Mouse (Mus musculus) monocyte, adult 5-6 weeks (primary cell): ENCODE results near the gene Hhatl. TPM values are rescaled to one million over a fixed set of nuclear protein-coding genes. Genes with fewer than 3 reads are reported as not detected.

Source experiments
- ATAC-seq: fragments of 153-309, 156-312 bp; replicated peaks from 2 replicates; pipeline ENCODE4 v1.8.0; 2017; ENCODE audit warnings: mild to moderate bottlenecking; ENCODE audit not compliant: low TSS enrichment, insufficient number of reproducible peaks, severe bottlenecking, poor library complexity, low FRiP score
- total RNA-seq: library from RNA; stranded (forward); fragments of 200-1000, 200-491, 200-594 nt; gene quantifications from 3 replicates; pipeline ENCODE4 v1.2.3, GENCODE M21; 2017

The Hhatl gene
- total RNA-seq, result not detected in 3 replicates

DNA sequence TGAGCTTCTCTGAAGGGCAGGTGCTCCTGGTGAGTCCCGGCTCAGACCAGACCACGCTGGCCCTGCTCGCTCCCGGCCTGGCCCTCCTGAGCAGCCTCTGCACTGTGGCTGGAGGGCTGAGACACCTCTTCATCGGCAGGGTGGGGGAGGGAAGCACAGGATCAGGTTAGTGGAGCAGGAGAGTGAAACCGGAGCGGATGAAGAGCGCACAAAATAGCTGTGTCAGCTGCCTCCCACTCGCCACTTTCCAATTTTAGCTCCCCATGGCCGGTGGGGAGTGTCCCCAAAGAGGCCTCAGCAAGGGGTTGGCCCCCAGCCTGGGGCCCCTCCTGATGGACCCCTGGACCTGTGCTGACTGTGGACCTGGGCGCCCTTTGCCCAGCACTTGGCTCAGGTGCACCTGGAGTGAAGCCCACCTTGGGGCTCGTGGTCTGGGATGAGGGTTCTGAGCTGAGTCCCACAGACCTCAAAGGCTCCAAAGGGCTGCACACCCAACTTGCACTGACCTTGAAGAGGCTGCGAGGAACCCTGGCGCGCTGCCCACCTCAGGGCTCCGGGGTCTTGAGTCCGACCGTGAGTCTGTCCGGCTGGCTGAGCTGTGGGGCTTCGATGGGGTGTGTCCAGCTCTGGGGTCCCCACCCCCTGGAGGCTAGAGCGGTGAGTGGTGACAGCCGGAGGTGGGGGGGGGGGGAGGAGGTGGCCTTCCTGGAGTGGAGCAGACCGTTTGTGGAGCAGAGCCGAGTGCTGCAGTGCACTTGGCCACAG, at the start of gene Hhatl:
TSS of gene Hhatl (minus strand) at position 751 of the 765 bp plus-strand sequence.
- ATAC-seq, result no peak

DNA sequence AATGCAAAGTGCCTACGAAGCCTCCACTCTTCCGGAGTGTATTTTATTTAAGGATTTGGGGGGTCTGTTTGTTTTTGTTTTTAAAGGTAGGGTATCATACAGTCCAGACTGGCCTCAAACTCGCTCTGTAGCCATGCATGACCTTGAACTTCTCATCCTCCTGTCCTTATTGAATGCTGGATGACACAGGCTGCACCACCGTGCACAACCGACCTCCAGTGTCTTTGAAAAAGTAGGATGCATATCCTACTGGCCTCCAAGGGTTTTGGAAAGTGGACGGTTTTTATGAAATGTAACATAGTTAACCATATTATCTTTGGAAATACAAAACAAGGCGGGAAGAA, 47.3 kb upstream of the Hhatl start:
- no peak for ATAC-seq

DNA sequence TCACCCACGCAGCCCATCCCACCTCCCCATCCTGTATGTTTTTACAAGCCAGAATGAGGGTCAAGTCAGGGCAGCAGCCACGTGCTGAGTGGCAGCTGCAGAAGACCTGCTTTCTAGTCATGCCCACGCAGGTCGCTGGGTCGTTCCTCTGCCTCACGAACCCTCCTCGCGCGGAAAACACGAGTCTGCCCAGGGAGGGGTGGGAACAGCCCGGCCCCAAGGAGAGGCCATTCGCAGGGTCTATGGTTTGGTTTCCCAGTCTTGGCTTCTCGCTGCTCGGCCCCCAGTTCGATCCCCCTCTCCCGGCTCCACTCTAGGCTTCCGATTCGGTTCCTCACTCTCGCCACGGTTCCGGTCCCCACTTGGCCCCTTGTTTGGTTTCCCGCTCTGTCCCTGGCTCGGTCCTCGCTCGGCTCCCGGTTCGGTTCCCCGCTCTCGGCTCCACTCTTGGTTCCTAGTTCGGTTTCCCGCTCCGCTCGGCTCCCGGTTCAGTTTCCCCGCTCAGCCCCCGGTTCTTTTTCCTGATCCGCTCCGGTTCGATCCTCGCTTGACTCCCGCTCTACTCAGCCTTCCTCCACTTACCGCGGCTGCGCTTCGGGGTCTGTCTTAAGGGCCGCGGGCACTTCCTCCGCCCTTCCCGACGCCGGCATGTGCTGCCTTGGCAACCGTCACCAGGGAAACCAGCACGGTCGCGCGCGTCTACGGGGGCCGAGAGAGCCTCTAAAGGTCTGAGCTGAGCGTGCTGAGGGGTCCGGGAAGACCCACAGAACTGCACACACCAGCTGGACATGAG, 46.7 kb upstream of the Hhatl start, which contains the start of gene Ccdc13:
TSS of gene Ccdc13 (minus strand) at position 633 of the 793 bp plus-strand sequence.
- peak; percentile 48; the same call in 1 of the 2 replicates for ATAC-seq

DNA sequence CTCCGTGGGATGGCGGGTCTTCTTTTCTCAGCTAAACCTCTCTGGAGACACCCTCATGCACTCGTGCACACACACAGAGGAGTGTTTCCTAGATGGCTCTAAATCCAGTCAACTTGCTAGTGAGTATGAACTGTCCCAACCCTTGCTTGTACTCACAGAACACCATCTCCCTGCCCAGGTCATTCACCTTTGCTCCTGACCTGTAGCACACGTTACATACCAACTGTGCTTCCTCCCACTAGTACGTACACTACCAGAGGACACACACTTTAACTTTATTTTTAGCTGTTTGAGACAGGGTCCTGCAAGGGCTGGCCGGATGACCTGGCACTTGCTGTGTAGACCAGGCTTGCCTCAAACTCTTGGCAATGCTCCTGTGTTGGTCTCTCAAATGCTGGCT, 45.7 kb upstream of the Hhatl start:
- ATAC-seq, result no peak

DNA sequence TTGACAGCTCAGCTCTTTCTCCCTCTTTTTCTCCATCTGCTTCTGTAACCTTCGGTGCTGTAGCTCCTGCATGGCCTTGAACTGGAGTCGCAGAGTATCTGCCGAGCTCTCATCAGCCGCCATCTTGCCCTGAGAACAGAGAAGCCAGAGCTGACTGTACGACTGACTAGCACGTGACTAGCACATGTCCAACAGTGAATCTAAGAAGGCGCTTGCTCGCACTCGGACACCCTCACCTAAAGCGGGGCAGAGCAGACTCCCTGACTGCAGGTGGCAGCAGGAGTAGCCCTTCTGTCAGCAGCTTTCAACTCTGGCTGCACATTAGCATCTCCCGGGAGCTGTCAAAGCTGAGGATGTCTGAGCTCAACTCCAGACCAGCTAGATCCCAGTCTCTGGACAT, 41.5 kb upstream of the Hhatl start:
- ATAC-seq, result no peak

DNA sequence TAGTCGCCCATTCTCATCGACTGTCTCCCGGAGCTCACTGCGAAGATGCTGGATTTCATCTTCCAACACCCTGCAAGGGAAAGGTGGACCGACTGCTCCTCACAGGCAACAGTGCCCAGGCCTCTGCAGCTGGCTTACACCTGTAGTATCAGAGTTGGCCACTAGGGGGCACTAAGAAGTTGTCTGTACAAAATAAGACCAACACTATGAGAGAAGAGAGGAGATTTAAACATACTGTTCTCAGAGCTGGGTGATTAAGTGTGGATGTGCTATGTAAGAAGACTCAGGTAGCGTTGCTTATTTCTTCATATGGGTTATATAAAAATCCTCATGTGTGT, 38.6 kb upstream of the Hhatl start:
- peak; percentile 54 for ATAC-seq

DNA sequence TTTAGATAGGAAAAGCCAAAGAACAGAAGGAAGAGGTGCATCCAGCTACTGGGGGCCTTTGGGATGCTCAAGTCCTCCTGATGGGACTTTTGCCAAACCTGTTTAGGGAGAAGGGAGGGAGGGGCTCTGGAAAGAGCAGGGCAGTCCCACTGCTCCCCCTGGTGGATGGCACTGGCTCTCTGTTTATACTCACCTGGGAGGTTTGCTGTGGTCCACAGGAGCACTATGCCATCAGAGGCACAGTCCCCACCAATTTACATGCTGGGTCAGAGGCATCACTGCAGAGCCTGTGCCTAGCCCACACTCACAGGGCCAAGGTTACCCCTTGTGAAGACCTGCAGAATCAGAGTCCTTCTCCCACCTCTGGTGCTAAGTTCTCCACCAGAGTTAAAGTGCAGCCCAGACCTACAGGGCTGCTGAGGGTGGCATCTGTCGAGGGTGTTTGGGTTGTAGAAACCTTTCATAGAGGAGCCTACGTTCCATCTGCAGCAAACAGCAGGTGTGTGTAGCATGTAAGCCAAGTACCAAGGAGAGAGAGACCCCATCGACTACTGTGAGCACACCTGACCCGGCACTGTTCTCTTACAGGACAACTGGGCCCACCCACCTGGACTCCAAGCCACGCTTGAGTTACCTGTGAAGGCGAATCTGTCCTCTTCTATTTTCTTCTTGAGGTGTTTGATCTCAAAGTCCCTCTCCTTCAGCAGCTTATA, 38.1 kb upstream of the Hhatl start:
- ATAC-seq, result no peak

DNA sequence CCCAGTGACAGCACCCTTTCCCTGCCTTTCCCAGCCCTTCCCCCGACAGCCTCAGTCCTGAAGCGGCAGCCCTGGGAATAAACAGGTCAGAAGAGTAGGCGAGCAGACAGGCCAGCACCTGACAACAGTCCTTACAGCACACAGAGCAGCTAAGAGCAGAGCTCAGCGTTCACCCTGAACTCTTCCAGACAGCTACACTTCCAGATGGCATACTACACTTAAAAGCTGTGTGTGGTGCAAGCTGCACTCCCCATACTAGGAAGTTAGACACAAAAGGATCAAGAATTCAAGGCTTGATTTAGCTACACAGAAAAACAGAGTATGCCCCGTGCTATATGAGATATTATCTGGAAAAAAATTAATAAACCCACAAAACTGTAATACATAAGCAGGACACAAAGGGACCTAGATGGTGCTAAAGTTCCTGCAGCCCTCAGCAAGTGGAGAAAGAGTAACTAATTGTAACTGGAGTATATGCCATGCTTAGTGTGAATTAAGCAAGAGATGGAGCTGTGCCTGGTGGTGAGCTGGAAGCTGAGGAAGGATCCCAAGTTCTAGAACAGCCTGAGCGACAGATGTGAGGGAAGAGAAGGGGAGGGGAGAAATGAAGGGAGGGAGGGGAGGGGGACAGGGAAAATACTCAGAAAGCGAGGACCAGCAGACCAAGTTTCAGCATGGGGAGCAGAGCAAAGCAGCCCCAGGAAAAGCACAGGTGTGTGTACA, 37.1 kb upstream of the Hhatl start:
- no peak for ATAC-seq

DNA sequence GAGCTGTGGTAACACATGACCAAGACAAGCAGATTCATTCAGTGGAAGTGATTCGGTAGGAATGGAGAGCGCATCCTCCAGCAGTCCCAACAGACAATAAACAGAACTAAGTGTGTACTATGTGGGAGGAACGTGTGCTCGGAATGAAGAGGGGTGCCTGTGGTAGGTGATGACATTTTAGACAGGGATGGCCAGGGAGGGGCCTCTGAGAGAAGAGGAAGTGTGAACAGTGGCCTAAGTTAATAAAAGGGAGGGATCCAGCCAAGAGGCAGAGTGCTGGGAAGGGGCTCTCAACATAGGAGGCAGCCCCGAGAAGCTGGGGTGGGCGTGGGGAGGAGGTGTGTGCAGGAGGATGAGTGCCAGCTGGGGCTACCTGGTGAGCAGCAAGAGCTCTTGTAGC, 36.0 kb upstream of the Hhatl start:
- ATAC-seq, result no peak; the same call in 1 of the 2 replicates

DNA sequence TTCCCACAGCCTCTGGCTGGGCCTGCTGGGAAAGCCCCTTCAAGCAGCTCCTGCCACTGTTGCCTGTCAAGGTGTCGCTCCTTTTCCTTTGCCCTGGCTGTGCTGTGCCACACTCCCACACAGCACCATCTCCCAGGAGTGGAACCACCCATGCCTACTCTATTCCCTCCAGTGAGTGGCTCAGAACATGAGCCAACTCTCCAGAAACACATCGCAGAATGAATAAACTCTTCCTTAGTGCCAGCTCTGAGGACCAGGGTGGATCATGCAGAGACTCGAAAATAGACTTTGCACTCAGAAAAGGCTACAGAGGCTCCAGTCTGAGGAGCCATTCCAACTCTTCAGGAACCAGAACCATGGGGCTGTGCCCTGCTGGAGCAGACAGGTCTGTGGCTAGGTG, 34.0 kb upstream of the Hhatl start:
- ATAC-seq, result no peak

DNA sequence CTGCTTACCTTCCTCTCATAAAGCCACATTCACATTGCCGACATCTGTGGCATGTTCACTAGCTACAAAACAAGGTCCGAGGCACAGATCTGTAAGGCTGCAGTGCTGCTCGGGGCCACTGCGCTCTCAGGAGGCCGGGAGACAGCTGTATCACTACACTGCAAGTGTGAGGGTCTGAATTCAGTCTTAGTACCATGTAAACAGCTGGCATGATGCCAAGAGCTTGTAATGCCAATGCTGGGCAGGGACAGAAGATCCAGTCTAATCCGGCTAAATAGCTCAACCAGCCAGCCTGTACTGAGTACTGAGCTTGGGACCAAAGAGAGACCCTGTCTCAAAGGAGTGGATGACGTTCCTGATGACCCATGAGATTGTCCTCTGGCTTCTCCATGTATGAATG, 31.7 kb upstream of the Hhatl start:
- no peak for ATAC-seq

DNA sequence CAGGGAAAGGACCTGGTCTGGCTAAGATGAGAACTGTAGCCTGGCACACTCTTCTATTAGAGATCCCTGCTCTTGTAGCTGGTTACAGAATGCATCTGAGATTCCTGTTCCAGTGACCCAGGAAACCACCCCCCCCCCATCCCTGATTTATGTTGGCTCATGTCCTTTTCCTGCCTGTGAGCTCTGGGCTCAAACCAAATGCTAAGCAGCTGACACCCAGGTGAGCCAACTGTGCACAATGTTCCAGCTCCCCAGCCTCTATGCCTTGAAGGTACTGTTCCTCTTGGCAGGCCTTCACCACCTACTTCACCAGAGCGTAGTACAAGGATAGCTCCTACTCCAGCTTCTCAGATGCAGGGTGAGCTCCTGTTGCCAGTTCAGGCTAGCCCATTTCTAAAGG, 30.7 kb upstream of the Hhatl start:
- no peak for ATAC-seq

DNA sequence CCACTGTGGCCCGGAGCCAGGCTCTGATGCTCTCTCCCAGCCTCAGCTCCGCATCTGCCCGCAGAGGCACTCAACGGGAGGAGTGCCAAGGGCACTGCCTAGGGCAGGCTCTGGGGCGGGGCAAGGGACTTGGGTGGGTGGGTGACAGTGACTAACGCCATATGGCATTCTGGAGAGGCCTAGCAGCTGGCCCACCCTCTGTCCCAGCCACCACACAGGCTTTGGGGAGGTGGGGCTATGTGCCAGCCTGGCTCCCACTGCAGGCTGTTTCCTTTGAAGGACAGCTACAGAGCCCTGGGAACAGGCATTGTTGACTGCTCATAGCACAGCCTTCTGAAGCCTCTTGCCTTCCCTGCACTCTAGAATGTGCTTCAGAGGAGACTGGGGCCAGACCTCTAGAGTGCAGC, 30.3 kb upstream of the Hhatl start:
- ATAC-seq, result no peak

DNA sequence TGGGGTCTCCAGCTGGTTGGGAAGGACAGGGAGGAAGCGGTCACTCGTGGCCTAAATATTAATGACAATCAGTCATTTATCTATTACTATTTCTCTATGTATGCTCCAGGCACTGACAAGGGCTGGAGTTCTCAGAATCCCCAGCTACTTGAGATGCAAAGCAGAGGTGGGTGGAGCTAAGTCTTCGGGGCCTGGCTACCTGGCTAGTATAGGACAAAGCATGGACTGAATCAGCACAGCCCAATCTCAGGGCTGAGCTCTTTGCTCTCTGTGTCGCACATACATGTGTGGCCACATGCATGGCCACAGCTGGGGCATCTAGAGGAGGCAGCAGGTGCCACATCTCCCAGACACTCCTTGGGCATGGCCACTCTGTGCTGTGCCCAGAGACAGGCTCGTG, 28.5 kb upstream of the Hhatl start:
- ATAC-seq, result no peak

DNA sequence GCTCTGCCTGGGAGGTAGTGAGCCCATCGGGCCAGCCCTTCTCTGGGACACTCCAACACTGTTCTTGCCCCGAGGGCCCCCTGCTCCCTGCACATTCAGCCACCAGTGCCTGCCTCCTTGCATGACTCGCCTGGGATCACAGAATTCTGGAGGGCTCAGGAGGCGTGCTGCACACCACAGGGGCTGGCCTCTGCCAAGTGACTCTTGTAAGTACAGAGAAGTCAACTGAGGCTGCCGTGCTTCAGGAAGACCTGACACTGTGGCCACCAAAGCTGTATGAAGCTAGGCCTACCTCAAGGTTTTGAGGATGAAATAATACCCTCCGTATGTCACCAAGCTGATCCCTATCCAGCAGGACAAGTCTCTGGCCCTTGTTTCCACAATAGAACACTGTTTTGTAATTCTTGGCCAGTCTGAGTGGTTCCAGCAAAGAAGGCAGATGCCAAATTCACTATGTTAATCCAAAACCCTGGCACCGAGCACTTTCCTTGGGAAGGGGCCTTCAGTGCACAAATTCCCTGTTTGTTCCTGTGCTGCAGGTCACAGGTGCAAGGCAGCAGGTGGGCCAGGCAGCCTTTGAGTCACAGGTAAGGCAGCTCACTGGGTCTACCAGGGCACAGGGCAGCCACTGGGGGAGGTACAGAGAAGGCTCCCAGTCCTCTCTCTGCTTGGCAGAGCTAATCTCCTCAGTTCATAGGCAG, 27.6 kb upstream of the Hhatl start:
- no peak for ATAC-seq

DNA sequence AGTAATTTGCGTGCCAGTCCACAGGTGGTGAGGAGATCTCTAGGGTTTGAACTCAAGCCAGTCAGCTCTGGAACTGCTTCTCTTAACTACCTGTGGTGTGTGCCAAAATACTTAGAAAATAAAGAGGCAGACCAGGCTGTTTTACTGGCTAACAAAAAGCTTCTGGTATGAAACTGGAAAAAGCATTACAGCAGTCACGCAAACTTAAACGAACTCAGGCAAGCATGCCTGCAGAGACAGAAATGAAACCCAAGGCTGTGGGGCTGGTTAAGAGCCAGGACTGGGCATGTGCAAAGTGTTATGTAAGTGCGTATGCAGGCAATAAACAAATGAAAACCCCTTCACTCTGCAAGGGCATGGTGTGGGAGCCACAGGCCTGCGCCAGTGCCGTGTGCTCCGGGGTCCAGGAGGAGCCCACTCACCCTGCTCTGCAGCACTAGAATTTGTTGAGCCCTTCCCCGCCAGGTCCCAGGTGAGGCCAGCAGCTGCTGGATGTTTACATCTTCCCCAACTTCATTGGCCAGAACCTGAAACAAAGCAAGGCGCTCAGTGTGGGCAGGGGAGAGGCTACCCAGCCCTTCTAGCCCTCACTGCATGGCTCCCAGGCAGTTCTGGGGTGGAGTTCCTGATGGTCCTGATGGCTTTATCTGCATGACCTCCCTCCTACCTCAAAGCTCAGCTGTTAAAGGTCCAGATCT, 26.9 kb upstream of the Hhatl start:
- no peak; the same call in 1 of the 2 replicates for ATAC-seq

DNA sequence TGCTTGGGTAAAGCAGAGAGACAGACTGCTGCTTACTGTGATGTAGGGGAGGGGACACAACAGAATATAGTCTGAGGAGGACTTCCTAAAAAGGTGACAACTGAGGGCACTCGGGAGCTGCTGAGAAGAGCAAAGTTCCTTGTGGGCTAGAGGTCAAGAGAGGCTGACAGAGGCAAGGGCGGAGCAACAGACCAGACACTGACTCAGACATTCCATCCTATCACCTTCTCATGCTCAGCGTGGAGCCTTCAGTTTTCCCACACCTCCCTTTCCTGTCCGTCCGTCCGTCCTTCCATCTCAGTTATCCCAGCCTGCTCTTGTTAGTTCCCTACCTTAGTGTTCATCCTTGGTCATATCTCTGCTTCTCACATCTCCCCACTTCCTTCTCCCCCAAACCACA, 22.9 kb upstream of the Hhatl start:
- no peak for ATAC-seq
